Mouse (Mus musculus): Measurements from ENCODE around the gene Gm20517. TPM values are rescaled to one million over a fixed set of nuclear protein-coding genes. Genes with fewer than 3 reads are reported as not detected.

The Gm20517 gene
- polyA plus RNA-seq, 1 experiment from 2014 or later = 1.3 TPM

DNA sequence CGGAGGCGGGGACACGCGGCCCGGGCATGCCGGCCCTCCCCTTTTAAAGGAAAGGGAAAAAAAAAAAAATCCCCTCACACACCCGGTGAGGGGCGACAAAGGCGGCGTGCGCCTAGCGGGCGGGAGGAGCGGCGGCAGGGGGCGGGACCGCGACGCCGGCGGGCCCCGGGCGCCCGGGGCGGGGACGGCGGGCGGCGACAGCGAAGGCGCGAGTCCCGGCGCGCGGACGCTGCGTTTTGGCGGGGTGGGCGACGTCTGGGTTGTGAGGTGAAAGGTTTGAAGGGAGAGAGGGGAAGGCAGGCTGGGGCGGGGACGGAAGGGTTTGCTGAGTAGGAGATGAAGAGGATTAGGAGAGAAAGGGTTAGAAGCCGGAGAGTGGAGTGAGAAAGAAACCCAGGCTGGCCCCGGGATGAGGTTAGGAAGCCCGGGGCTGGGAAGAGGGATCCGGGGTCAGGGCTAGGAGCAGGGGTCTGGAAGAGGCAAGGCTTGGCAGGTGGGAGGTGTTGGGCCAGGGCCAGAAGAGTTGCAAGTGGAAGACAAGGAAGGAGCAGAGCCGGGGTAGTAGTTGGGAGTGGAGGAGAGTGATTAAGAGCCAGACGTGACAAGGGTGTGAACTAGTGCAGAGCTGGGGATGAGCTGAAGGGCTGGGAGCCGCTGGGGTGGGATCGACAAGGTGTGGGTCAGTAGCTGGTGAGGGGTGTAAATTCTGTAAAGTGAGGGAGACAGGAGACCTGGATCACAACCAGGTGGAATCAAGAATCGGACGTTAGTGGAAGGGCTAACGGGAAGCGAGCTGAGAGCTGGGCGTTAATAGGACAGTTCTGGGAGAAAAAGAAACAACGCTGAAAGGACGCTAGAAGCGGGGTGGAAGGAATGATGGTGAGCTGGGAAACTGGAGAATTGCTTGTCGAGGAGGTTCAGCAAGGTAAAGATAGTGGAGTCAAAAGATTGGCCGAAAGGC, 18.6 kb downstream of the Gm20517 start:
- Histone ChIP-seq H3K9me3 (replicated peaks; ENCODE audit: control insufficient read depth, low read length, poor library complexity, severe bottlenecking) (no peaks in the 10 kb centered on the region), H3K4me1 (ENCODE audit: control insufficient read depth, insufficient read depth, low read length) (peaks cover 31% of the 10 kb centered on the region), H3K36me3 (ENCODE audit: control insufficient read depth, insufficient read depth, low read length) (0 out of 2 replicates have a peak, but pooled peaks cover 1% of the 10 kb centered on the region), H3K9ac (ENCODE audit: low read depth, low read length) (peak overlapping the region; percentile 72), H3K4me2 (ENCODE audit: low read length) (peak overlapping the region; percentile 67), H3K27me3 (ENCODE audit: control insufficient read depth, insufficient read depth, low read depth, low read length) (no peaks in the 10 kb centered on the region), H3K27ac (ENCODE audit: low read length) (peak overlapping the region; percentile 97), H3K4me3 (ENCODE audit: low read depth, low read length) (peak overlapping the region; percentile 51)
- 0% methylated on average over 56 of the region's 61 CpGs for WGBS
- ATAC-seq = peak; percentile 58

DNA sequence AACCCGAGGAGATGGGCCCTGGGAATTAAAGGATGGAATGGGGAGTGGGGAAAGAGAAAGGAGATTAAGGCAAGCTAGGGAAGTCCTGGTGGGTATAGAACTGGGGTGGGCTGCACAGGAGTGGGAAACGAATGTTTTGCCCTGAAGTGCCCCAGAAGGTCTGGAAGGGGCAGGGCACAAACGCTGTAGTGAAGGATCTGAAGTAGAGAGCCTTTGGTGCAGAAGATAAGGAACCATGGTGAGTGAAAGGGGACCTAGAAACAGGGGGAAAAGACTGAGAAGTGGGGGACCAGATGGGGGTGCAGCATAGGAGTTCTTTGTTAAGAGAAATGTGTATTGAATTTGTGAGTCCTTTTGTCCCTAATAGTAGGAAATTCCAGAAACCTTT, 19.3 kb downstream of the Gm20517 start, which contains the start of gene Usp49:
Usp49 (plus strand) TSS at position 13 of the 388 bp plus-strand sequence.
- H3K4me1 ChIP-seq (ENCODE audit: control insufficient read depth, insufficient read depth, low read length) = peaks cover 31% of the 10 kb centered on the region
- H3K27me3 ChIP-seq (ENCODE audit: control insufficient read depth, insufficient read depth, low read depth, low read length) = no peaks in the 10 kb centered on the region
- WGBS = 0% methylated on average over 3 of the region's 3 CpGs
- no peaks in the 10 kb centered on the region for H3K9me3 ChIP-seq (replicated peaks; ENCODE audit: control insufficient read depth, low read length, poor library complexity, severe bottlenecking)
- peak within 1 kb of the TSS; percentile 97 for H3K27ac ChIP-seq (ENCODE audit: low read length)
- peak within 1 kb of the TSS; percentile 51 for H3K4me3 ChIP-seq (ENCODE audit: low read depth, low read length)
- ATAC-seq = no peak
- peak within 1 kb of the TSS; percentile 72 for H3K9ac ChIP-seq (ENCODE audit: low read depth, low read length)
- H3K4me2 ChIP-seq (ENCODE audit: low read length) = peak within 1 kb of the TSS; percentile 67
- no peaks in the 10 kb centered on the region; the same call in 1 of the 2 replicates for H3K36me3 ChIP-seq (ENCODE audit: control insufficient read depth, insufficient read depth, low read length)

DNA sequence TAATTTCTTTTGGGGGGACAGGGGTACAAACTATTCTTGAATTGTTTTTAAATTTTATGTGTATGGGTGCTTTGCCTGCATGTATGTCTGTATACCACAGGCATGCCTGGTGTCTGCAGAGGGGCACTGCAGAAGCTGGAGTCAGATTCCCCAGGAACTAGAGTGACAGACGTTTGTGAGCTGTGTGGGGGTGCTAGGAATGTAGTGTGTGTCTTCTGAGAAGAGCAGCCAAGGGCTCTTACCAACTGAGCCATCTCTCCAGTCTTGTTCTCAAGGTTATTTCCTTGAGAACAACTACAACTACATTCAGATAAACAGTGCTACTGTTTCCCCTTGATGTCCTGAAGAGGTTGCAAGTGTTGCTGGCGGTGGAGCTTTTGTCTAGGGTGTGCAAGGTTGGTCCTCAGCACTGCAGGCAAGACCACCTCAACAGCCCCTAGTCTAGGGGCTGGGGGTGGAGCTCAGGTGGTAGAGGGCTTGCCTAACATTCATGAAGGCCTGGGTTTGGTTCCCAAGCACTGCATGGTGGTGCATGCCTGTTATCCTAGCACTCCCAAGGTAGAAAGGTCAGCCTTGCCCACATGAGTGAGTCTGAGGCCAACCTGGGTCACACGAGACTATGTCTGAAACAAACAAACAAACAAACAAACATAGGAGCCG, 20.9 kb downstream of the Gm20517 start:
- Histone ChIP-seq H3K4me2 (ENCODE audit: low read length) (peak overlapping the region; percentile 22; the same call in 1 of the 2 replicates), H3K9ac (ENCODE audit: low read depth, low read length) (no peak overlapping the region), H3K4me3 (ENCODE audit: low read depth, low read length) (no peak overlapping the region), H3K9me3 (replicated peaks; ENCODE audit: control insufficient read depth, low read length, poor library complexity, severe bottlenecking) (no peaks in the 10 kb centered on the region), H3K27me3 (ENCODE audit: control insufficient read depth, insufficient read depth, low read depth, low read length) (no peaks in the 10 kb centered on the region), H3K27ac (ENCODE audit: low read length) (no peak overlapping the region), H3K4me1 (ENCODE audit: control insufficient read depth, insufficient read depth, low read length) (peaks cover 31% of the 10 kb centered on the region), H3K36me3 (ENCODE audit: control insufficient read depth, insufficient read depth, low read length) (no peaks in the 10 kb centered on the region; the same call in 1 of the 2 replicates)
- no peak for ATAC-seq
- WGBS = 69% methylated on average over 4 of the region's 4 CpGs

DNA sequence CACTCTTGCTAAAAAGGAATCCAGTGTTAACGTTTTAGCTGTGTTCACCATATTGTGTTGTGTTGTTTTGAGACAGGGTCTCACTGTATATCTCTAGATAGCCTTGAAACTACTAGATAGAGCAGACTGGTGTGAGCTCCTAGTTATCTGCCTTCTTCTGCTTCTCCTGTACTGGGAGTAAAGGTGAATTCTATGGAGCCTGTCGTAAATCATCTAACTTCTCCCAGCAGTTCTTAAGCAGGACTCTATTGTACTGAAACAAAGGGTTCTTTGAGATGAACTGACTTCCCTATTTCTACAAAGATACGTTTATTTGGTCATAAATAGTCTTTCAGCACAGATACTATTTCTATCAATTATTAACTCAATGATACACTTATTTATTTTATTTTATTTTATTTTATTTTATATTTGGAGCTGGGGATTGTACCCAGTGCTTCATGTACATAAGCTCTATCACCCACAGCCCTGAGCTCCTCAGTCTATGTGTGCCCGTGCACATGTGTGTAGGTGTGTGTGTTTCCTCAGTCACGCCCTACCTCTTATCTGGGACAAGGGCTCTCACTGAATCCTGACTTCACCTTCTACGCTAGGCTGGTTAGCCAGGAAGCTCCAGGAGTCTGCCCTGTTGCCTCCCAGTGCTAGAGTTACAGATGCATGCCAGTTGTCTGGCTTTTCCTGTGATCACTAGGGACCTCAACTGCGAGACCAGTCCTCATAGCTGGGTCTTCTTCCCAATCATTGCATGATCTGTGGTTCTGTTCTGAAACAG, 22.8 kb downstream of the Gm20517 start:
- H3K4me3 ChIP-seq (ENCODE audit: low read depth, low read length) = no peak overlapping the region
- no peak overlapping the region for H3K27ac ChIP-seq (ENCODE audit: low read length)
- H3K27me3 ChIP-seq (ENCODE audit: control insufficient read depth, insufficient read depth, low read depth, low read length) = no peaks in the 10 kb centered on the region
- no peak for ATAC-seq
- no peaks in the 10 kb centered on the region for H3K9me3 ChIP-seq (replicated peaks; ENCODE audit: control insufficient read depth, low read length, poor library complexity, severe bottlenecking)
- no peak overlapping the region for H3K4me2 ChIP-seq (ENCODE audit: low read length)
- no peak overlapping the region for H3K9ac ChIP-seq (ENCODE audit: low read depth, low read length)
- no peaks in the 10 kb centered on the region; the same call in 1 of the 2 replicates for H3K36me3 ChIP-seq (ENCODE audit: control insufficient read depth, insufficient read depth, low read length)
- 80% methylated on average over 7 of the region's 7 CpGs for WGBS
- H3K4me1 ChIP-seq (ENCODE audit: control insufficient read depth, insufficient read depth, low read length) = peaks cover 23% of the 10 kb centered on the region

DNA sequence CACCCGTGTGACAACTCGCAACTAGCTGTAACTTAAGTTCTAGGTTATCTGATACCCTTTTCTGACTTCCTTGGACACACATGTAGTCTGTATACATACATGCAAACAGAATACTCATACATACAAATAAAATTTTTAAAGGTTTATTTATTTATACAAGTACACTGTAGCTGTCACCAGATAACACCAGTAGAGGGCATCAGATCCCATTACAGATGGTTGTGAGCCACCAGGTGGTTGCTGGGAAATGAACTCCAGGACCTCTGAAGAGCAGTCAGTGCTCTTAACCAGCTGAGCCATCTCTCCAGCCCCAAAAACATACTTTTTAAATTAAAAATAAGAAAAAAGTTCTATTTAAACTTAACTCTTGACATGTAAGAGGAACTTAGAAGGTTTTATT, 31.6 kb downstream of the Gm20517 start:
- no peak overlapping the region for H3K27ac ChIP-seq (ENCODE audit: low read length)
- peaks cover 2% of the 10 kb centered on the region; the same call in 1 of the 2 replicates for H3K4me1 ChIP-seq (ENCODE audit: control insufficient read depth, insufficient read depth, low read length)
- no peaks in the 10 kb centered on the region for H3K9me3 ChIP-seq (replicated peaks; ENCODE audit: control insufficient read depth, low read length, poor library complexity, severe bottlenecking)
- no peaks in the 10 kb centered on the region for H3K27me3 ChIP-seq (ENCODE audit: control insufficient read depth, insufficient read depth, low read depth, low read length)
- no peak for ATAC-seq
- no peaks in the 10 kb centered on the region for H3K36me3 ChIP-seq (ENCODE audit: control insufficient read depth, insufficient read depth, low read length)
- no peak overlapping the region for H3K4me3 ChIP-seq (ENCODE audit: low read depth, low read length)
- 79% methylated on average over 2 of the region's 2 CpGs for WGBS
- H3K4me2 ChIP-seq (ENCODE audit: low read length) = no peak overlapping the region
- no peak overlapping the region for H3K9ac ChIP-seq (ENCODE audit: low read depth, low read length)

DNA sequence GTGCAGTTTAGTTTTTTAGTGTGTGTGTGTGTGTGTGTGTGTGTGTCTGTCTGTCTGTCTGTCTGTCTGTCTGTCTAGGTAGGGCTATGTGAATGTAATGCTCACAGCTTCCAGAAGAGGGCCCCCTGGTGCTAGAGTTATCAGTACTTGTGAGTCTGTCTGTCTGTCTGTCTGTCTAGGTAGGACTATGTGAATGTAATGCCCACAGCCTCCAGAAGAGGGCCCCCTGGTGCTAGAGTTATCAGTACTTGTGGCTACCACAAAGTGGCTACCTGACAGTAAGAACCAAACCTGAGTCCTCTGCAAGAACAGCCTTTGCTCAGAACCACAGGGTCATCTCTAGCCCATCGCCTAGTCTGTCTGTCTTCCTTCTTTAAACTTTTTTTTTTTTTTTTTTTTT, 35.3 kb downstream of the Gm20517 start:
- H3K36me3 ChIP-seq (ENCODE audit: control insufficient read depth, insufficient read depth, low read length) = no peaks in the 10 kb centered on the region
- WGBS = 83% methylated on average over 1 of the region's 1 CpGs

DNA sequence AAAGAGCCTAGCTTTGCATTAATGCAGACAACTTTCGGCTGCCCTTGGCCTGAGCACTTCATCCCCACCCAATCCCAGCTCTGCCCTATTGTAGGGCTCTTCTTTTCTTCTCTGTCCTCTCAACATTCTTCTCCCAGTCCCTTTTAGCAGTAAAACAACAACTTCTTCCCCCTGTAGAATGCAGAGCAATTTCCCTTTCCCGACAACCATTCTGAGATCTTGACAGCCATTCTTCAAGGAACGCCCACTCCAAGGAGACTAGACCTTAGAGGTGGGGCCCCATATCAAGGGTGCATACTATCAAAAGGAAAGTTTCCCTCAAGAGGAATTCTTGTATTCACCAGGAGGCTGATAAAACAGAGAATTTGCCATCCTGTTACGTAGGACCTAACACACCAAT, 37.6 kb downstream of the Gm20517 start:
- Histone ChIP-seq H3K36me3 (ENCODE audit: control insufficient read depth, insufficient read depth, low read length) (no peaks in the 10 kb centered on the region), H3K9ac (ENCODE audit: low read depth, low read length) (no peak overlapping the region), H3K4me1 (ENCODE audit: control insufficient read depth, insufficient read depth, low read length) (no peaks in the 10 kb centered on the region), H3K27me3 (ENCODE audit: control insufficient read depth, insufficient read depth, low read depth, low read length) (no peaks in the 10 kb centered on the region), H3K4me2 (ENCODE audit: low read length) (no peak overlapping the region), H3K4me3 (ENCODE audit: low read depth, low read length) (no peak overlapping the region), H3K27ac (ENCODE audit: low read length) (no peak overlapping the region), H3K9me3 (replicated peaks; ENCODE audit: control insufficient read depth, low read length, poor library complexity, severe bottlenecking) (no peaks in the 10 kb centered on the region)
- 36% methylated on average over 4 of the region's 4 CpGs for WGBS
- ATAC-seq = no peak

More for the DNA sequence above, 35.3 kb downstream of the Gm20517 start:
- H3K4me1 ChIP-seq (ENCODE audit: control insufficient read depth, insufficient read depth, low read length) = no peaks in the 10 kb centered on the region
- H3K4me2 ChIP-seq (ENCODE audit: low read length) = no peak overlapping the region
- H3K27ac ChIP-seq (ENCODE audit: low read length) = no peak overlapping the region
- no peaks in the 10 kb centered on the region for H3K27me3 ChIP-seq (ENCODE audit: control insufficient read depth, insufficient read depth, low read depth, low read length)
- no peak overlapping the region for H3K4me3 ChIP-seq (ENCODE audit: low read depth, low read length)
- no peaks in the 10 kb centered on the region for H3K9me3 ChIP-seq (replicated peaks; ENCODE audit: control insufficient read depth, low read length, poor library complexity, severe bottlenecking)
- H3K9ac ChIP-seq (ENCODE audit: low read depth, low read length) = no peak overlapping the region
- no peak for ATAC-seq

DNA sequence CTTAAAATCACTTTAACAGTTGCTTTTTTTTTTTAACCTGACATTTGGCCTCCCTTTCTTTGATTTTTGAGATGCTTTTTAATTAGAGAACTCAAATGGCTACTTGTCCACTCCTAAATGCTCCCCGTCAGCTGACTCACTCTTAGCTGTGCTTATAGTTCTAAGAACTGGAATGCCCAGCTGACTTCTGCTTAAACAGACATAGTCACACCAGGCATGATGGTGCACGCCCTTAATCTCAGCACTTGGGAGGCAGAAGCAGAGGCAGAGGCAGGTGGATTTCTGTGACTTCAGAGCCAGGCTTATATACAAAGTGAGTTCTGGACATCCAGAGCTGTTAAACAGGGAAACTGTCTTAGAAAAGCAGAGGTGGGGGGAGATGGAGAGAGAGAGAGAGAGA, 40.6 kb downstream of the Gm20517 start:
- H3K4me1 ChIP-seq (ENCODE audit: control insufficient read depth, insufficient read depth, low read length) = no peaks in the 10 kb centered on the region
- no peak for ATAC-seq
- H3K36me3 ChIP-seq (ENCODE audit: control insufficient read depth, insufficient read depth, low read length) = no peaks in the 10 kb centered on the region
- 66% methylated on average over 2 of the region's 2 CpGs for WGBS
- H3K4me2 ChIP-seq (ENCODE audit: low read length) = no peak overlapping the region
- H3K9ac ChIP-seq (ENCODE audit: low read depth, low read length) = no peak overlapping the region
- H3K27ac ChIP-seq (ENCODE audit: low read length) = no peak overlapping the region
- H3K9me3 ChIP-seq (replicated peaks; ENCODE audit: control insufficient read depth, low read length, poor library complexity, severe bottlenecking) = no peaks in the 10 kb centered on the region
- H3K4me3 ChIP-seq (ENCODE audit: low read depth, low read length) = no peak overlapping the region
- H3K27me3 ChIP-seq (ENCODE audit: control insufficient read depth, insufficient read depth, low read depth, low read length) = no peaks in the 10 kb centered on the region

Measured in midbrain, embryonic 16.5 days (tissue).